Mouse (Mus musculus): ENCODE measurements around the gene Slc26a8.

Gene Slc26a8

GRCm38 (mm10) chr17:28640113-28640512 is 49.9 kb downstream of the Slc26a8 start:
- DNase-seq (ENCODE audit: low spot score in 2 of 2) = no peak

GRCm38 (mm10) chr17:28637711-28638690 is 52.0 kb downstream of the Slc26a8 start:
- no peak for DNase-seq (ENCODE audit: low spot score in 2 of 2)

- DNase-seq (ENCODE audit: low spot score in 2 of 2) = no peak
Observed at GRCm38 (mm10) chr17:28635842-28636241, 54.2 kb downstream of the Slc26a8 start.

GRCm38 (mm10) chr17:28629125-28629524 is 60.9 kb downstream of the Slc26a8 start:
- no peak for DNase-seq (ENCODE audit: low spot score in 2 of 2)

GRCm38 (mm10) chr17:28628248-28629124 is 61.5 kb downstream of the Slc26a8 start:
- DNase-seq (ENCODE audit: low spot score in 2 of 2) = no peak

GRCm38 (mm10) chr17:28626937-28627336 is 63.1 kb downstream of the Slc26a8 start:
- no peak for DNase-seq (ENCODE audit: low spot score in 2 of 2)

GRCm38 (mm10) chr17:28625327-28625726 is 64.7 kb downstream of the Slc26a8 start:
- peak; percentile 44 to 53 for DNase-seq (ENCODE audit: low spot score in 2 of 2)

GRCm38 (mm10) chr17:28624841-28625240 is 65.2 kb downstream of the Slc26a8 start:
- no peak for DNase-seq (ENCODE audit: low spot score in 2 of 2)

- DNase-seq (ENCODE audit: low spot score in 2 of 2) = peak; percentile 68 to 79
Observed at GRCm38 (mm10) chr17:28622300-28622759, 67.7 kb downstream of the Slc26a8 start, which contains the start of gene Srpk1. TSS of gene Srpk1 (minus strand) at chr17:28622709.

GRCm38 (mm10) chr17:28621381-28622299 is 68.4 kb downstream of the Slc26a8 start:
- peak; percentile 25 to 32 for DNase-seq (ENCODE audit: low spot score in 2 of 2)

- DNase-seq (ENCODE audit: low spot score in 2 of 2) = no peak
Observed at GRCm38 (mm10) chr17:28618775-28619174, 71.3 kb downstream of the Slc26a8 start.

GRCm38 (mm10) chr17:28618124-28618523 is 71.9 kb downstream of the Slc26a8 start:
- DNase-seq (ENCODE audit: low spot score in 2 of 2) = no peak

GRCm38 (mm10) chr17:28617636-28618035 is 72.4 kb downstream of the Slc26a8 start:
- no peak for DNase-seq (ENCODE audit: low spot score in 2 of 2)

GRCm38 (mm10) chr17:28615332-28615731 is 74.7 kb downstream of the Slc26a8 start:
- no peak for DNase-seq (ENCODE audit: low spot score in 2 of 2)

- no peak for DNase-seq (ENCODE audit: low spot score in 2 of 2)
Observed at GRCm38 (mm10) chr17:28613096-28613495, 76.9 kb downstream of the Slc26a8 start.

- peak; percentile 40 to 52 for DNase-seq (ENCODE audit: low spot score in 2 of 2)
Observed at GRCm38 (mm10) chr17:28612603-28613002, 77.4 kb downstream of the Slc26a8 start.

GRCm38 (mm10) chr17:28609543-28609942 is 80.5 kb downstream of the Slc26a8 start:
- DNase-seq (ENCODE audit: low spot score in 2 of 2) = no peak

GRCm38 (mm10) chr17:28601557-28602250 is 88.3 kb downstream of the Slc26a8 start:
- no peak for DNase-seq (ENCODE audit: low spot score in 2 of 2)

- DNase-seq (ENCODE audit: low spot score in 2 of 2) = no peak
Observed at GRCm38 (mm10) chr17:28600780-28601179, 89.3 kb downstream of the Slc26a8 start.

- no peak for DNase-seq (ENCODE audit: low spot score in 2 of 2)
Observed at GRCm38 (mm10) chr17:28593965-28594364, 96.1 kb downstream of the Slc26a8 start.

Data from natural killer cell, adult 2 months (primary cell).